Mouse (Mus musculus): Measurements from ENCODE around the gene Fhl3. TPM values are rescaled to one million over a fixed set of nuclear protein-coding genes. Genes with fewer than 3 reads are reported as not detected.
"Not testable (repeated sequence)": the region's sequence is repeated elsewhere in the genome, so short reads cannot be mapped to it uniquely, and the experiment has no call there.

Fhl3 gene
- polyA plus RNA-seq, 1 experiment = 10.7 TPM

DNA sequence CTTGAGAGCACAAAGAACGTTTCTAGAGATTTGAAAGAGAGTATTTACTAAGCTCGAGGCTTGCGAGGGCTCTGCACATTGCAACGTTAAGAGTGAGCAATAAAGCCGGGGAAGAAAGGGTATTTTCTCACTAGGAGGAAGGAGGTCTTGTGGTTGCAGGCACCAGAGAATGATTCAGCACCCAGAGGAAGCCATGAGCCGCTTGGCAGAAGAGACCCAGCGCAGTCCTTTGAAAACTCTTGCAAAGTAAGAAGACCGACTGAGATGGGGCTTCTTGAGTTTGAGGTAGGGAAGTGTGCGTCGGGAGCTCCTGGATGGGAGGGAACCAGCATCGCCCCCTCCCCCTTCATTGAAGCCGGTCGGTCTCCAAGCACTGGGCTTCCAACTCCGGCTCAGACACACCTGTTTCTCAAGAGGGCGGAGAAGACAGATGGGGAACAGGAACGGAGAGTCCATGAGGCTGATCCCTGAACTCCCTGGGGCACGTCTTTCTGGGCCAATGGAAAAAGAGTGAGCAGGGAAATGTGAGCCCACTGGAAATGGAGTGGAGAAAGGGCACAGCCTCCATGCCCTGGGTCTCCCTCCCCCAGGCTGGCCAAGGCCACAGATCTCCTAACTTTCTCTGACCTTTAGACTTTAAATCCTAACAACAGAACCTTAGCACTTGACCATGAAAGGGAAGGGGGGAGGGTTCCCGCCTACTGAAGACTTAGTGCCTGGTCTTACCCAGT, 4.5 kb upstream of the Fhl3 start:
- 0 out of 2 replicates have a peak, but pooled peaks cover 2% of the 10 kb centered on the region for H3K4me1 ChIP-seq (ENCODE audit: control insufficient read depth, insufficient read depth, insufficient read length, low read length)
- H3K4me3 ChIP-seq (ENCODE audit: insufficient read depth, low read depth, low read length) = no peak overlapping the region; the same call in 1 of the 2 replicates
- 0 out of 2 replicates have a peak overlapping the region, but pooled peaks have one; percentile 34 for H3K27ac ChIP-seq (replicated peaks; ENCODE audit: low read depth, low read length)

DNA sequence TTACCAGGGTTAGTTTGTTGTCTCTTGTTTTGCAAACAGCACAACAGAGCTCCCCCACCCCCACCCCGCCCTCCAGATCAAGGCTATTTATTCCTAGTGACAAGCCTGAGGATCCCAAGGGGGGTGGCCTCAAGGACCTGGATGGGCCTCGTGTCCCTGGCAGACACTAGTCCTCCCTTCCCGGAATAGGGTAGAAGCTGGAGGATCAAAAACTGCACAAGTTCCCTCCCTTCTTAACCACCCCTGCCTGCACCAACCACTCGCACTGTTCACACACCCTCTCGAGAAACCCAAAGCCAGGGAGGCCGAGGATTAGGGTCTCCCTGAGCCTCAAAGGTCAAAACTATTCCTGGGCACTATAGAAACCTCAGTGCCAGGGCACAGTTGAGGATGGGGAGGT, 710 bp upstream of the Fhl3 start:
- peaks cover 13% of the 10 kb centered on the region for H3K4me1 ChIP-seq (ENCODE audit: control insufficient read depth, insufficient read depth, insufficient read length, low read length)
- H3K4me3 ChIP-seq (ENCODE audit: insufficient read depth, low read depth, low read length) = peak overlapping the region; percentile 64; the same call in 1 of the 2 replicates
- peak overlapping the region; percentile 39; the same call in 1 of the 2 replicates for H3K27ac ChIP-seq (replicated peaks; ENCODE audit: low read depth, low read length)

- Histone ChIP-seq H3K4me3 (ENCODE audit: insufficient read depth, low read depth, low read length) (peak overlapping the region; percentile 77), H3K27ac (replicated peaks; ENCODE audit: low read depth, low read length) (peak overlapping the region; percentile 69), H3K4me1 (ENCODE audit: control insufficient read depth, insufficient read depth, insufficient read length, low read length) (peaks cover 17% of the 10 kb centered on the region)
Measured at GRCm38 (mm10) chr4:124701052-124701845, 748 bp downstream of the Fhl3 start.

DNA sequence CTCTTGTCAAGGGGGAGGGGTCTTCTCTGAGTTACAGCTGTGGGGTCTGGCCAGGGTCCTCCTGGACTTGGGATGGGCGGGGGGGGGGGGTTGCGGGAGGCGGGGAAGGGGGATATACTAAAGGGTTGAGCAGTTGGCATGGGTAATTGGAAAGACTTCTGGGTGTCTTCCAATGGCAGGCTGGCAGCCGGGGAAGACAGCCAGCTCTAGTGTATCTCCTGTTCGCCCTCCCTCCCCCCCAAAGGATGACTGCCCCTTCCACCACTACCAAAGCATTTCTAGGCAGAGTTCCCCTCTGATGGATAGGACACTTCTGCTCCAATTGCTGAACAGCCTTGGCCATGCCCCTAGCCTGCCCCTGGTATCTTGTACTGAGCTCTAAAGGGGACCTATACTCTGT, 1.4 kb downstream of the Fhl3 start:
- H3K27ac ChIP-seq (replicated peaks; ENCODE audit: low read depth, low read length) = no peak overlapping the region
- H3K4me3 ChIP-seq (ENCODE audit: insufficient read depth, low read depth, low read length) = peak overlapping the region; percentile 77

GRCm38 (mm10) chr4:124703406-124703805, 2.9 kb downstream of the Fhl3 start:
- H3K27ac ChIP-seq (replicated peaks; ENCODE audit: low read depth, low read length) = peak overlapping the region; percentile 70
- H3K4me3 ChIP-seq (ENCODE audit: insufficient read depth, low read depth, low read length) = peak overlapping the region; percentile 16
- peaks cover 17% of the 10 kb centered on the region for H3K4me1 ChIP-seq (ENCODE audit: control insufficient read depth, insufficient read depth, insufficient read length, low read length)

More for the DNA sequence above, 1.4 kb downstream of the Fhl3 start:
- peaks cover 17% of the 10 kb centered on the region for H3K4me1 ChIP-seq (ENCODE audit: control insufficient read depth, insufficient read depth, insufficient read length, low read length)

- H3K27ac ChIP-seq (replicated peaks; ENCODE audit: low read depth, low read length) = peak overlapping the region; percentile 70
- peaks cover 17% of the 10 kb centered on the region for H3K4me1 ChIP-seq (ENCODE audit: control insufficient read depth, insufficient read depth, insufficient read length, low read length)
- peak overlapping the region; percentile 16 for H3K4me3 ChIP-seq (ENCODE audit: insufficient read depth, low read depth, low read length)
Measured at GRCm38 (mm10) chr4:124703881-124704796, 3.6 kb downstream of the Fhl3 start.

GRCm38 (mm10) chr4:124704797-124705474, 4.4 kb downstream of the Fhl3 start:
- peak overlapping the region; percentile 70 for H3K27ac ChIP-seq (replicated peaks; ENCODE audit: low read depth, low read length)
- H3K4me3 ChIP-seq (ENCODE audit: insufficient read depth, low read depth, low read length) = 0 out of 2 replicates have a peak overlapping the region, but pooled peaks have one; percentile 5
- H3K4me1 ChIP-seq (ENCODE audit: control insufficient read depth, insufficient read depth, insufficient read length, low read length) = peaks cover 15% of the 10 kb centered on the region

DNA sequence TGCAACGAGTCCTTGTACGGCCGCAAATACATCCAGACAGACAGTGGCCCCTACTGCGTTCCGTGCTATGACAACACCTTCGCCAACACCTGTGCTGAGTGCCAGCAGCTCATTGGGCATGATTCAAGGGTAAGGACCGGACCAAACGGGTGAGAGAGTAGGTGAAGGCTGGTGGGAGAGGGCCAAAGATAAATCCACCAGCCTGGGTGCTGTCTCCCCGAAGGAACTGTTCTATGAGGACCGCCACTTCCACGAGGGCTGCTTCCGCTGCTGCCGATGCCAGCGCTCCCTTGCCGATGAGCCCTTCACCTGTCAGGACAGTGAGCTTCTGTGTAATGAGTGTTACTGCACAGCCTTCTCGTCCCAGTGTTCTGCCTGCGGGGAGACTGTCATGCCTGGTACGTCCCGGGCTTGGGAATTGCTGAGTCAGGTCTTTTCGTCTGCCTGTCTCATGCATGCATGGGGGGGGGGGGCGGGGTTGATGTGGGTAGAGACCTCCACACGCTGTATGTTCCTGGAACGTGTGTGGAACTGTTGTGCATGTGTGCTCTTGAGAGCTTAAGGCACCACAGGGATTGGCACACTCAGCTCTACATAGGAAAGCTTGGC, 5.3 kb downstream of the Fhl3 start:
- peak overlapping the region; percentile 57 for H3K27ac ChIP-seq (replicated peaks; ENCODE audit: low read depth, low read length)
- H3K4me3 ChIP-seq (ENCODE audit: insufficient read depth, low read depth, low read length) = peak overlapping the region; percentile 0; the same call in 1 of the 2 replicates
- peaks cover 14% of the 10 kb centered on the region for H3K4me1 ChIP-seq (ENCODE audit: control insufficient read depth, insufficient read depth, insufficient read length, low read length)

DNA sequence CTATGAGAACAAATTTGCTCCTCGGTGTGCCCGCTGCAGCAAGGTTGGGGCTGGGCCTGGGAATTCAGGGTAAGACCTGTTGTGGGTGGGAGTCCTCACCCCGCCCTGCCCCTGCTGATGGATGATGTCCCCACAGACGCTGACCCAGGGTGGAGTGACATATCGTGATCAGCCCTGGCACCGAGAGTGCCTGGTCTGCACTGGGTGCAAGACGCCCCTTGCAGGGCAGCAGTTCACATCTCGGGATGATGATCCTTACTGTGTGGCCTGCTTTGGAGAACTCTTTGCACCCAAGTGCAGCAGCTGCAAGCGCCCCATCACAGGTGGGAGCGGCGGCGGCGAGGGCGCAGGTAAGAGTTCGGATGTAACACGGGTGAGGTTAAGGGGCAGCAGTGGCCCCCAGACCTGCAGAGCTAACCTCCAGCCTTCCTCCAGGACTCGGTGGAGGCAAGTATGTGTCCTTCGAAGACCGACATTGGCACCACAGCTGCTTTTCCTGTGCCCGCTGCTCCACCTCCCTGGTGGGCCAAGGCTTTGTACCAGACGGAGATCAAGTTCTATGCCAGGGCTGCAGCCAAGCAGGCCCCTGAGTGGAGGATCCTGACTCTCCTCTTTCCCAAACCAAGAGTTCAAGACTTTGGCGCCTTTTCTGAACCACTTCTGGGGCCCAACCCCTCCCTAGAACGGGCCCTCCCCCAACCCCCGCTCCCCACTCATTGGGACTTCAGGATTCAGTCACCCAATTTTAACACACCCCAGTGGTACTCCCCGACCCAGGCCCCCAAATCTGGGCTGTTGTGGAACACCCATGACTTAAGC, 7.1 kb downstream of the Fhl3 start:
- not testable (repeated sequence) for H3K4me3 ChIP-seq (ENCODE audit: insufficient read depth, low read depth, low read length); H3K27ac ChIP-seq (replicated peaks; ENCODE audit: low read depth, low read length)
- H3K4me1 ChIP-seq (ENCODE audit: control insufficient read depth, insufficient read depth, insufficient read length, low read length) = peaks cover 14% of the 10 kb centered on the region

DNA sequence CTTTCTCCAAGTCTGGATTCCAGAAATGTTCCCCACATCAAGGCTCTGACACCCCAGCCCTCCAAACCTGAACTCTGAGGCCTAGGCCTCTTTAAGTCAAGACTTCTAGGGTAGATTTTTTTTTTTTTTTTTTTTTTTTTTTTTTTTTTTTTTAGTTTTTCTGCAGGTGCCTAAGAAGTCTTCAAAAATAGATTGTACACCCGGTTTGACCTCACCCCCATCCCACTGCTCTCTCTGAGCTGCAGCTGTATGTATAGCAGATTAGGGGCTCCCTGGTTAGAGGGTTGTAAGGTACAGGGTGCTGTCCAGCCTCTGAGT, 7.7 kb downstream of the Fhl3 start:
- H3K4me3 ChIP-seq (ENCODE audit: insufficient read depth, low read depth, low read length) = 0 out of 2 replicates have a peak overlapping the region, but pooled peaks have one; percentile 63
- H3K4me1 ChIP-seq (ENCODE audit: control insufficient read depth, insufficient read depth, insufficient read length, low read length) = peaks cover 14% of the 10 kb centered on the region
- peak overlapping the region; percentile 48; the same call in 1 of the 2 replicates for H3K27ac ChIP-seq (replicated peaks; ENCODE audit: low read depth, low read length)

DNA sequence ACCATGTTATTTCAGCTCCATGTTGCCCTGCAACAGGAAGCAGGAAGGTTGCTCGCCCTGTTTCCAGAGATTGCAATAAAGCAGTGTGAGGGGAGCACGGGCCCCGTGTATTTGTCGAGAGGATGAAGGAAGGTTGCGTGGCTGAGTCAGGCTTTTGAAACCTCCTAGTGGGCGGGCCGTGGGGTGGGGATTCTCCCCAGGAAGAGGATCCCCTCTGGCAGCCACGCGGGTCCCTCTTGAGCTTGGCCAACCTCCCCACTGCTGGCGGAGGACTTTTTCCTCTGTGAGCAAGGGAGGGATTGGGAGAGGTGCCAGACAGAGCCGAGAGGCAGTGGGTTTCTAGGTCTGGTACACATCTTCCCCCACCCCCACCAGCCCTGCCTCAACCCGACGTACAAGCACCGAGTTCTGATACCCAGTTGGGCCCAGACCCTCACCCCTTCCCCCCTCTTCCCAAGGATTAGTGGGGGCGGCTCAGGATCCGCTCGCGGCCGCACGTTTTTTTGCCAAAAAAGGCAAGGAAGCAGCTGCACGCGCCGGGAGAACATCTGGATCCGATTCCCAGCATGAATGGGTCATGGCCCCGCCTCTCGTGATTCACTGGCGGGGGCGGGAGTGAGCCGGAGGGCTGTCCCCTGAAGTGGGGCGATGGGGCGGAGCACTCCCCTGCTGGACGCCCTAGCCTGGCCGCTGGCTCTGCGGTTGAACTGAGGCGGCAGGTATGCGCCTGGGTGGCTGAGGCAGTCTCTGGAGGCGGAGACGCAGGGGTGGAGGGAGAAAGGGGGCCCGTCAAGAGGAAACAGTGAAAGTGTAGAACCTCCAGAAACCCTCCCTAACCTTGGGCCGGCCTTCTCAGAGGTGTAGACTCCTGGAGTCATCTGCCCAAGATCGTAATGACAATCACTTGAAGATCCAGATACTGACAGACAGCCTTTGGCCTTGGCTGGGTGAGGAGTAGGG, 8.3 kb downstream of the Fhl3 start:
- Histone ChIP-seq H3K4me1 (ENCODE audit: control insufficient read depth, insufficient read depth, insufficient read length, low read length) (peaks cover 11% of the 10 kb centered on the region), H3K4me3 (ENCODE audit: insufficient read depth, low read depth, low read length) (peak overlapping the region; percentile 63), H3K27ac (replicated peaks; ENCODE audit: low read depth, low read length) (peak overlapping the region; percentile 95)

DNA sequence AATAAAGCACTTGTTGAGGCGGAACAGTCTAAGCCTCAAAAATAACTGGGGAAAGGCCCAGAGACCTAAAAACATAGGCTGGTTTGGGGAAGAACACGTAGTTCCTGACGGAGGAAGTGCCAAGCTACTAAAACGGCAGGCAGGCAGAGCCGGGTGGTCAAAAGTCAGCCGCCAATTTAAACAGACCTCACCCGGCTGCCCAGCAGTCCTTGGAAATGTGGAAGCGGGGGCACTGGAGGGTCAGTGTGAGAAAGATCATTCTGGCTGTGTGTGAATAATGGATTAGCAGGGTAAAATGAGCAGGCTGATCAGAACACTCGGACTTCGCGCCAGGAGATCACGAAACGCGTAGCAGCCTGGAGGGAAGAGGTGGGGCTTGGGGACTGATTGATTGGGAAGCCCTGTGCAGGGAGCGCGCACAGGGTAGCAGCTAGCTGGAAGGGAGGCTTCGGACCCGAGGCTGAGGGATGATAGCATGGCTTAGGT, 9.5 kb downstream of the Fhl3 start:
- H3K4me1 ChIP-seq (ENCODE audit: control insufficient read depth, insufficient read depth, insufficient read length, low read length) = peaks cover 4% of the 10 kb centered on the region
- peak overlapping the region; percentile 29 for H3K4me3 ChIP-seq (ENCODE audit: insufficient read depth, low read depth, low read length)
- peak overlapping the region; percentile 57 for H3K27ac ChIP-seq (replicated peaks; ENCODE audit: low read depth, low read length)

All from brown adipose tissue, adult 24 weeks (tissue).